Mouse (Mus musculus): Measurements from ENCODE around the gene Ulk4.

GRCm38 (mm10) chr9:120976856-120977255 lies 300.1 kb downstream of the Ulk4 start:
- TF ChIP-seq CTCF (conservative IDR thresholded peaks at IDR 0.05; ENCODE audit: low read length) = no peak
- TF ChIP-seq NANOG (IDR thresholded peaks at IDR 0.05; ENCODE audit: borderline replicate concordance, low read length) = no peak

All from E14TG2a.4 (cell line).